Mouse (Mus musculus): ENCODE results near the gene Cyren. TPM values are rescaled to one million over a fixed set of nuclear protein-coding genes. Genes with fewer than 3 reads are reported as not detected.

Cyren gene
- 5.7 and 6.1 TPM in 2 replicates for polyA plus RNA-seq (2015; fragmentation: Nextera tagmentation; extraction: Ambion mirVana)

DNA sequence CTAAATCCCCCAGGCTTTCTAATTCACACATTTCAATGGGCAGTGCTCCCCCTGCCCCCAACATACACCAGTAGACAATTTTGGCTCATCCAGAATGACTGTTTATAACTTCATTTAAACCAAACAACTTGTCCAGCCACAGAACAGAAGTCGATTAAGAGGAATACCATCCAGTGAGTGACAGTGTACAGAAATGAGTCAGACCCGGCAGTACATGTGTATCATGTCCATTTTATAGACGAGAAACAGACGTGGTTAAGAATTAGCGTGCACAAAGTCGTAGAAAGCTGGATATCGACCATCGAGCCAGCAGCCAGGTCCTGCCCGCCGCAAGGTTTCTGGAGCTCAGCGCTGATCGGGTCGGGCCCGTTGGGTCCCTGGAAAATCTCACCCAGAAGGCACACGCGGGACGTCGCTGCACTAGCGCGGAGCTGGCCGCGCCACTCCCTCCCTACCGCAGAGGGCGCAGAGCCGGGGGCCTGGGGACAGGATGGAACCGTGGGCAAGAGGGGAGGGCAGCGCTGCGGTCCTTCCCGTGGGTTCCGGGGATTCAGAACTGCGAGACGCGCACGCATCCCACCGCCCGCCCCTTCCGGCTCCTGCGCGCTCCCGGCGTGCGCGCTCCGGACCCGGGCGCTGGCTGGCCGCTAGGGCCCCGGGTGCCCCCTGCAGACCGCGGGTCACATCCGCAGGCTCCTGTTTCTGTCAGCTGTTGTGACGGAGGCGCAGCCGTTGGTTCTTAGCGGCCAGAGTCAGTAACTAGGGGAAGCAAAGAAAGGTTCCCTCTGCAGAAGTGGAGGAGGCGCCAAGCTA, at the start of gene Cyren:
TSS of gene Cyren (minus strand) at position 552 of the 813 bp plus-strand sequence.
- H3K36me3 ChIP-seq (replicated peaks): peaks cover 50% of the 10 kb centered on the region
- H3K4me2 ChIP-seq: peak within 1 kb of the TSS; percentile 74
- H3K4me3 ChIP-seq (replicated peaks): peak within 1 kb of the TSS; percentile 84
- peak within 1 kb of the TSS; percentile 87 for H3K27ac ChIP-seq (replicated peaks)
- ATAC-seq (ENCODE audit: insufficient read depth): peak; percentile 80
- under 1% methylated on average over 56 of the region's 56 CpGs for WGBS (ENCODE audit: insufficient replicate concordance)
- H3K27me3 ChIP-seq: no peaks in the 10 kb centered on the region
- H3K4me1 ChIP-seq (replicated peaks): peaks cover 59% of the 10 kb centered on the region
- H3K9me3 ChIP-seq (replicated peaks): no peaks in the 10 kb centered on the region
- peak within 1 kb of the TSS; percentile 88 for H3K9ac ChIP-seq

DNA sequence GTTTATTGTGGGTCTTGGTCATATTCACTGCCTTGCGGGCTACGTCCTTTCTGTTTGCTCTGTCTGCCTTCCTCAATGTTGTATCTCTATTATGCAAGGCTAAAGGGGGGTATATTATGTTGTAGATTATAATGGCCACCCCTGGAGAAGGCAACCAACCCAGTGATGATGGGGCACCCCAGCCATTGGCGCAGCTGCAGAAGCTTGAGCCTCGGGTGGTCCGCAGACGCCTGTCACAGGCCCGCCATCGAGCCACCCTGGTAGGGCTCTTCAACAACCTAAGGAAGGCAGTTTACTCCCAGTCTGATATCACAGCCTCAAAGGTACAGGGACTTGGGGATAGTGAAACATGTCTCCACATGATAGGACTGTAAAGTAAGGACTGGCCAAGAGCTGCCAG, 49.7 kb upstream of the Cyren start:
- WGBS (ENCODE audit: insufficient replicate concordance): 83% methylated on average over 8 of the region's 8 CpGs

GRCm38 (mm10) chr6:34927156-34927555, 49.3 kb upstream of the Cyren start:
- H3K9ac ChIP-seq: no peak overlapping the region
- H3K36me3 ChIP-seq (replicated peaks): no peaks in the 10 kb centered on the region
- H3K9me3 ChIP-seq (replicated peaks): no peaks in the 10 kb centered on the region
- no peaks in the 10 kb centered on the region for H3K27me3 ChIP-seq
- 29% methylated on average over 4 of the region's 4 CpGs for WGBS (ENCODE audit: insufficient replicate concordance)
- H3K4me1 ChIP-seq (replicated peaks): no peaks in the 10 kb centered on the region
- H3K4me2 ChIP-seq: no peak overlapping the region
- H3K27ac ChIP-seq (replicated peaks): no peak overlapping the region
- ATAC-seq (ENCODE audit: insufficient read depth): no peak
- H3K4me3 ChIP-seq (replicated peaks): no peak overlapping the region

More for the DNA sequence above, 49.7 kb upstream of the Cyren start:
- Histone ChIP-seq H3K9ac (no peak overlapping the region), H3K27me3 (no peaks in the 10 kb centered on the region), H3K4me3 (replicated peaks) (no peak overlapping the region), H3K9me3 (replicated peaks) (no peaks in the 10 kb centered on the region), H3K4me2 (no peak overlapping the region), H3K4me1 (replicated peaks) (no peaks in the 10 kb centered on the region), H3K27ac (replicated peaks) (no peak overlapping the region), H3K36me3 (replicated peaks) (no peaks in the 10 kb centered on the region)
- no peak for ATAC-seq (ENCODE audit: insufficient read depth)

DNA sequence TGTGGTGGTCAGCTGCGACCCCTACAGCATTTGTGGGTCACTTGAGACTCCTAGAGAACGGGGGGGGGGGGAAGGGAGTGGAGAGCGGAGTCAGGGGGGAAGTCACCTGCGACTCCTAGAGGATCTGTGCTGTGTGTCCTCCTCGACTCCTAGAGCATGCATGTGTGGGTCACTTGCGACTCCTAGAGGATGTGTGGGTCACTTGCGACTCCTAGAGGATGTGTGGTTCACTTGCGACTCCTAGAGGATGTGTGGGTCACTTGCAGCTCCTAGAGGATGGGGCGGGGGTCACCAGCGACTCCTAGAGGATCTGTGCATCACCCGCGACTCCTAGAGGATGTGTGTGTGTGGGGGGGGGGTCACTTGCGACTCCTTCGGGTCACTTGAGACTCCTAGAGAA, 44.1 kb upstream of the Cyren start:
- H3K4me1 ChIP-seq (replicated peaks): peaks cover 4% of the 10 kb centered on the region; the same call in 1 of the 2 replicates
- no peak overlapping the region for H3K9ac ChIP-seq
- H3K27me3 ChIP-seq: no peaks in the 10 kb centered on the region
- H3K27ac ChIP-seq (replicated peaks): no peak overlapping the region
- no peaks in the 10 kb centered on the region for H3K36me3 ChIP-seq (replicated peaks)
- H3K4me3 ChIP-seq (replicated peaks): no peak overlapping the region
- ATAC-seq (ENCODE audit: insufficient read depth): peak; percentile 63
- no peak overlapping the region for H3K4me2 ChIP-seq
- H3K9me3 ChIP-seq (replicated peaks): no peaks in the 10 kb centered on the region
- 40% methylated on average over 14 of the region's 14 CpGs for WGBS (ENCODE audit: insufficient replicate concordance)

DNA sequence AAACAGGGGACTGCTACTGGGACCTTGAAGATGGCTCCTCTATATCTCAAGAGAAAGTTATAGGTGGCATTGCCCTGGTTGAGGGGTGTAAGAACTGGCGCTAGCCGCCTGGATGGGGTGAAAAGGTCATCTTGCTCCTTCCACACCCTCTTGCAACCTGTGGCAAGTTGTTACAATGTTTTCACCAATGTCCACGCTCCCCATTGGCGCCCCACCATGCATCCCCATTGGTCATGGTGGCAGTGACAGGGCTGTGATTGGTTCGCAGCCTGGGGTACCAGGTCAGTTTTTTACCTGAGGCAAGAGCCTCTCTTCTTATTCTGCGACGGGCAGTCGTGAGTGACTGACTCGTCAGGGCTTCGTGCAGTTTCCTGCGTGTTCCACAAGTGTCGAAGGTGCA, 42.8 kb upstream of the Cyren start:
- Histone ChIP-seq H3K4me2 (no peak overlapping the region), H3K27ac (replicated peaks) (no peak overlapping the region), H3K36me3 (replicated peaks) (no peaks in the 10 kb centered on the region), H3K9me3 (replicated peaks) (no peaks in the 10 kb centered on the region), H3K4me3 (replicated peaks) (no peak overlapping the region), H3K27me3 (no peaks in the 10 kb centered on the region), H3K9ac (no peak overlapping the region), H3K4me1 (replicated peaks) (peaks cover 8% of the 10 kb centered on the region; the same call in 1 of the 2 replicates)
- no peak for ATAC-seq (ENCODE audit: insufficient read depth)
- 78% methylated on average over 12 of the region's 12 CpGs for WGBS (ENCODE audit: insufficient replicate concordance)

DNA sequence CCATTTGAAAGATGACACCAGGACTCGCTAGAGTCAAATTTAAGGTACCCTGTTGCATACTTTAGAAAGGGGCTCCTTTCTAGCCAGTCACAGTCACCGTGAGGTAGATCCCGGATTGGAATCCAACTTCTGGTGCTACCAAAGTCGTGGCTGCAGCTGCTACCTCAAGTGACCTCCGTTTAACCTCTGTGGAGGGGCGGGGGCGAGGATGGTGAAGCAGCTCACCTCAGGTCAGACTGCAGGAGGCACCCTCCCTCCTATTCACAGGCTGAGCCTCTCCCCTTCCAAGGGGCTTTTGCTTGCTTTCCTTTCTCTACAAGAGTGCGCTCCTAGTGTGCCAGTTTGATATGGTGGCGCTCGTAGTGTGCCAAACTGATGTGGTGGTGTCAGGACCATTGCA, 42.1 kb upstream of the Cyren start, which contains the start of gene Stra8:
TSS of gene Stra8 (plus strand) at position 208 of the 400 bp plus-strand sequence.
- no peaks in the 10 kb centered on the region for H3K27me3 ChIP-seq
- WGBS (ENCODE audit: insufficient replicate concordance): 55% methylated on average over 10 of the region's 10 CpGs
- no peak within 1 kb of the TSS for H3K4me3 ChIP-seq (replicated peaks)
- H3K9me3 ChIP-seq (replicated peaks): no peaks in the 10 kb centered on the region
- H3K27ac ChIP-seq (replicated peaks): no peak within 1 kb of the TSS
- no peak within 1 kb of the TSS for H3K9ac ChIP-seq
- peaks cover 8% of the 10 kb centered on the region; the same call in 1 of the 2 replicates for H3K4me1 ChIP-seq (replicated peaks)
- H3K36me3 ChIP-seq (replicated peaks): no peaks in the 10 kb centered on the region
- ATAC-seq (ENCODE audit: insufficient read depth): no peak
- H3K4me2 ChIP-seq: no peak within 1 kb of the TSS

DNA sequence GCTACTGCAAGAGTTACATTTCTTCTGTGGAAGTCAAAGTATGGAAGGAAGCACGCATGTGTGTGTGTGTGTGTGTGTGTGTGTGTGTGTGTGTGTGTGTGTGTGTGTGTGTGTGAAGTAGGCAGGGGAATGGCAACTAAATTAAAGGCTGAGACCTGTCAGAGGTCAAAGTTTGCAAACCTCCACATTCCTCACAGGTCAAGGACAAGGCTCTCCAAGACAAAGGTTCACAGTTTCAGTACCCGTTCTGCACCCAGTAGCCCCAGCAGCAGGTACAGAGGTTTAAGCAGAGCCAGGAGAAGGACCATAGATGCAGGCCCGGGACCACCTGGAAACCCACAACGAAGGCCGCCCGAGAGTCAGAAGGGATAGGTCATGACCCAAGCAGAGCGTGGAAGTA, 41.3 kb upstream of the Cyren start:
- Histone ChIP-seq H3K36me3 (replicated peaks) (no peaks in the 10 kb centered on the region), H3K9me3 (replicated peaks) (no peaks in the 10 kb centered on the region), H3K27me3 (no peaks in the 10 kb centered on the region), H3K4me3 (replicated peaks) (no peak overlapping the region), H3K27ac (replicated peaks) (no peak overlapping the region), H3K9ac (no peak overlapping the region), H3K4me2 (no peak overlapping the region), H3K4me1 (replicated peaks) (peaks cover 13% of the 10 kb centered on the region)
- WGBS (ENCODE audit: insufficient replicate concordance): 71% methylated on average over 7 of the region's 7 CpGs
- ATAC-seq (ENCODE audit: insufficient read depth): no peak

DNA sequence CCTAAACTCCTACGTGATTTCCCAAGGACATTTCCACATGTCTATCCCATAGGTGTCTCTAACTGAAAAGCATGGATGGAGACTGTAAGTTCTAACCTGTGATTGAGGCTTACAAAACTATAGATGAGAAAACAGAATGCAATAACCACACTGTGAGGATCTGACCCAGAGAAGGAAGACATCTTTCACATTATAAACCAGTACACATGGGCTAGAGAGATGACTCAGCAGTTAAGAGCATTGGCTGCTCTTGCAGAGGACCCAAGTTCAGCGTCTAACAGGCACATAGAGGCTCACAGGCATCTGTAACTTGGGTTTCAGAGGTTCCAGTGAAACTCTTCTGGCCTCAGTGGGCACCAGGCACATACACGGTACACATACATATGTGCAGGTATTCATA, 36.6 kb upstream of the Cyren start:
- Histone ChIP-seq H3K9me3 (replicated peaks) (no peaks in the 10 kb centered on the region), H3K4me1 (replicated peaks) (peaks cover 39% of the 10 kb centered on the region), H3K27ac (replicated peaks) (no peak overlapping the region), H3K4me2 (no peak overlapping the region), H3K27me3 (no peaks in the 10 kb centered on the region), H3K9ac (no peak overlapping the region), H3K4me3 (replicated peaks) (no peak overlapping the region), H3K36me3 (replicated peaks) (no peaks in the 10 kb centered on the region)
- WGBS (ENCODE audit: insufficient replicate concordance): 61% methylated on average over 3 of the region's 3 CpGs
- no peak for ATAC-seq (ENCODE audit: insufficient read depth)

DNA sequence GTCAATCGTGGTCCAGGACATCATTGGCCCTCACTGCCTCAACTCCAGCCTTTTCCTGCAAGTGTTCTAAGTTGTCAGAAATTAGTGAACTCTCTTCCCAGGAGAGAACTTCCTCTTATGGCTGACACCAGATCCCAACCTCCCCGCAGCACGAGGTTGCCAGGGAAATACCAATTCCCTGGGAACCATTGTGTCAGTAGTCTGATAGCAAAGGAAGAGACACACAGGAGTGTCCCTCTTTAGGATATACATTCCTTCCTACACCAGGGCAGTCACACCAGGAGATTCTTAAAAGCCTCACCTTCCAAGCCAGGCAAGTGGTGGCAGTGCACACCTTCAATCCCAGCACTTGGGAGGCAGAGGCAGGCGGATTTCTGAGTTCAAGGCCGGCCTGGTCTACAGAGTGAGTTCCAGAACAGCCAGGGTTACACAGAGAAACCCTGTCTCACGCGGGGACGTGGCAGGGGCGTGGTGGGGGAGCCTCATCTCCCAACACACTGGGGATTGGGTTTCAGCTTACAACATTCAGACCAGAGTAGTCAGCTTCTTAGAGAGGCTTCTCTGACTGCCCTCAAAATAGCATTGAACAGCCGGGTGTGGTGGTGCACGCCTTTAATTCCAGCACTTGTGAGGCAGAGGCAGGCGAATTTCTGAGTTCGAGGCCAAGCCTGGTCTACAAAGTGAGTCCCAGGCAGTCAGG, 35.6 kb upstream of the Cyren start:
- H3K4me3 ChIP-seq (replicated peaks): no peak overlapping the region
- WGBS (ENCODE audit: insufficient replicate concordance): 75% methylated on average over 13 of the region's 13 CpGs
- no peaks in the 10 kb centered on the region for H3K9me3 ChIP-seq (replicated peaks)
- peaks cover 48% of the 10 kb centered on the region for H3K4me1 ChIP-seq (replicated peaks)
- ATAC-seq (ENCODE audit: insufficient read depth): no peak
- H3K27ac ChIP-seq (replicated peaks): no peak overlapping the region
- no peak overlapping the region for H3K9ac ChIP-seq
- peaks cover 6% of the 10 kb centered on the region; the same call in 1 of the 2 replicates for H3K36me3 ChIP-seq (replicated peaks)
- H3K4me2 ChIP-seq: no peak overlapping the region
- H3K27me3 ChIP-seq: no peaks in the 10 kb centered on the region

DNA sequence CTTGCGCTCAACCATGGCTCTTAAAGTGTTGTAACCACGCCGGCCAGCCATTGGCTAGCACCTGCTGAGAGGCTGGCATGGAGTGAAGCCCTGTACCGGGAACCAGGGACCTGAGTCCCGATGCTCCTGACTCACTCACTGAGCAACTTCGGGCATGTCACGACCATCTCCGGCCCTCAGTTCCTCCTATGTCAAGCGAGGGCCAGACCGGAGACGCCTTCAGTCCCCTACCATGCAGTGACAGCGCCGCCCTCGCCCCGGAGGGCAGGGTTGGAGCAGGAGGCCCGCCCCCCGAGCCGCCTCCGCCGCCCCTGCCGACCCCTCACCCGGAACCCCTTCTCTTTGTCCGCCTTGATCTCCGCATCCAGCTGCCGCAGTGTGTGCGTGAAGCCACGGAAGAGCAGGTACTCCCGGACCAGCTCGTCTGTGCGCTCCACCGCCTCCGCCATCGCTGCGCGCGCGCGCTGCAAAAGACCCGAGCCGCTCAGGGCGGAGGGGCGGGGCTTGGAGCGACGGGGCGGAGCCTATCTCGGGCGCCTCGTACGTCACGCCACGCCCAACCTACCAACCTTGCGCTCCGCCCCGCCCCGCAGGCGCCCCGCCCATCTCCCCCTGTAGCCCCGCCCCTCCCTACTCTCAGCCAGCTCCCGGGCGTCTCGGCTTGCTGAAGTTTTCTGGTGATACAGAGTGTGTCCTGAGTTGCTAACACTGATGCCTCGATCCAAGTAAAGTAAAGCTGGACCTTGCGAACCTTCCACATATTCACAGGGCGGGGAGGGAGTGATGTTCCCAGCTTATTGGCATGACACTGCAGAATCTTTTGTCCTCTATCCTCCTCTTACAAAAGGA, 32.7 kb upstream of the Cyren start, which contains the start of gene Wdr91:
TSS of gene Wdr91 (minus strand) at position 506 of the 849 bp plus-strand sequence.
- no peaks in the 10 kb centered on the region for H3K9me3 ChIP-seq (replicated peaks)
- H3K9ac ChIP-seq: peak within 1 kb of the TSS; percentile 82
- peaks cover 28% of the 10 kb centered on the region for H3K36me3 ChIP-seq (replicated peaks)
- no peaks in the 10 kb centered on the region for H3K27me3 ChIP-seq
- under 1% methylated on average over 64 of the region's 64 CpGs for WGBS (ENCODE audit: insufficient replicate concordance)
- H3K27ac ChIP-seq (replicated peaks): peak within 1 kb of the TSS; percentile 96
- H3K4me3 ChIP-seq (replicated peaks): peak within 1 kb of the TSS; percentile 83
- peak within 1 kb of the TSS; percentile 77 for H3K4me2 ChIP-seq
- ATAC-seq (ENCODE audit: insufficient read depth): peak; percentile 71
- H3K4me1 ChIP-seq (replicated peaks): peaks cover 68% of the 10 kb centered on the region

Data from liver, embryonic 15.5 days (tissue).